Mouse (Mus musculus) spleen, adult 2 months (tissue): ENCODE measurements around the gene Rac2. TPM values are rescaled to one million over a fixed set of nuclear protein-coding genes. Genes with fewer than 3 reads are reported as not detected.

Experiments used
- DNase-seq, 2 experiments: peaks; one replicate each; pipeline versions ENCODE4 v3.0.0 to v3.0.0-alpha.2; 2012 to 2021; ENCODE audit warnings: low spot score in 2 of 2, low read depth in 1 of 2
- H3K27ac ChIP-seq: fragments of 200-500 bp; 2 replicates; pipeline ENCODE4 v1.5.1; 2012; ENCODE audit warnings: low read length, inconsistent platforms; ENCODE audit not compliant: insufficient read depth
- H3K27me3 ChIP-seq: fragments of 200-500 bp; 2 replicates; pipeline ENCODE4 v1.6.1; 2012; ENCODE audit warnings: mild to moderate bottlenecking, moderate library complexity, low read length, inconsistent platforms; ENCODE audit not compliant: control insufficient read depth, insufficient read depth
- H3K36me3 ChIP-seq: fragments of 200-500 bp; 2 replicates; pipeline ENCODE4 v1.6.1; 2012; ENCODE audit warnings: mild to moderate bottlenecking, low read length, inconsistent platforms; ENCODE audit not compliant: control insufficient read depth, insufficient read depth
- H3K4me1 ChIP-seq: fragments of 200-500 bp; 2 replicates; pipeline ENCODE4 v1.6.1; 2011; ENCODE audit warnings: inconsistent platforms; ENCODE audit not compliant: control insufficient read depth, insufficient read depth, insufficient read length
- H3K4me3 ChIP-seq: fragments of 200-500 bp; 2 replicates; pipeline ENCODE4 v1.5.1; 2011; ENCODE audit warnings: mild to moderate bottlenecking, inconsistent platforms; ENCODE audit not compliant: insufficient read depth, insufficient read length; ENCODE audit errors: extremely low read depth
- CTCF ChIP-seq: fragments of 200-500 bp; IDR thresholded peaks from 2 replicates; pipeline ENCODE4 v1.5.1; 2011; ENCODE audit warnings: mild to moderate bottlenecking, inconsistent platforms; ENCODE audit not compliant: insufficient read depth, insufficient read length, insufficient replicate concordance; ENCODE audit errors: extremely low read depth
- POLR2A ChIP-seq: fragments of 200-500 bp; IDR thresholded peaks from 2 replicates; pipeline ENCODE4 v1.6.1; 2011; ENCODE audit warnings: low read depth, low read length, inconsistent platforms
- WGBS: fragments of 180-500 bp; shearing (Covaris S2); methylation state at CpG from one replicate; pipeline ENCODE4 v1.1.7; 2018; 5-methylcytosine and 5-hydroxymethylcytosine counted together
- polyA plus RNA-seq: library from polyadenylated mRNA; depleted of rRNA; stranded (reverse); fragments of >200 nt; gene quantifications from 2 replicates; pipeline ENCODE4 v1.2.3, GENCODE M21; 2012; rRNA removed

Rac2 gene
- polyA plus RNA-seq = 1,941 and 2,027 TPM in 2 replicates

DNA sequence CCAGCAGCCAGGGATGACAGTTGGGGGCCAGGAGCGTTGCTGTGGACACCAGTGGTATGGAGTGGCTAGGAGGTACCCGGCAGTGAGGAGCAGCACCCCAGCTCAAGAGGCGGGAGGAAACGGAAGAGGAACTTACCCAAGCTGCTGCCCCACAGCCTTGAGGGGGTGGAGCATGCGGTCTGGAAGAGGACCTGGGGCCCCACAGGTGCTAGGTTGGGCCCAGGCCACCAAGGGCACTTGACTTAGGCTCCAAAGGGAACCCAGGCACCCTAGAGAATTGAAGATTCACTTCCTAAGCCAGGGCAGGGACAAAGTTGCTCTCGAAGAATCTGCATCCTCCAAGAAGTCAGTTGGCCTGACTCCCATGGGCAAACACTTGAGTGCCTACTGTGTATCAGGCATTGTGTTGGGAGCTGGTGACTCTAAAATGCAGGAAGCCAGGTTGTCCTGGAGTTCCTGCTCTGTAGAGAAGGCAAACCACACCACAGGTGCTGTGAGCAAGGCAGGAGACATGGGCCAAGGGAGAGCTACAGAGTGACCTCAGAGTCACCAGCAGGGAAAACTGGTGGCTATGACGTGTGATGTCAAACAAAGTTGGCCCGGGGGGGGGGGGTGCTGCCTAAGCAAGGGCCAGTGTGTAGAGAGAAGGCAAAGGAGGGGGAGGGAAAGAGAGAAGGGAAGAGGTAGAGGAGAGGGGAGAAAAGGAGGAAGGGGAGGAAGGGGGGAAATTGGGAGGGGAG lies at the start of gene Rac2:
Rac2 (minus strand) TSS at position 126 of the 740 bp plus-strand sequence.
- Histone ChIP-seq H3K4me1 (peaks cover 53% of the 10 kb centered on the region), H3K27ac (peak within 1 kb of the TSS; percentile 97), H3K4me3 (peak within 1 kb of the TSS; percentile 96), H3K27me3 (no peaks in the 10 kb centered on the region), H3K36me3 (peaks cover 28% of the 10 kb centered on the region)
- WGBS = 5% methylated on average over 8 of the region's 8 CpGs
- TF ChIP-seq CTCF (no peak), POLR2A (peak; percentile 95)
- DNase-seq = peak; percentile 66 to 87

DNA sequence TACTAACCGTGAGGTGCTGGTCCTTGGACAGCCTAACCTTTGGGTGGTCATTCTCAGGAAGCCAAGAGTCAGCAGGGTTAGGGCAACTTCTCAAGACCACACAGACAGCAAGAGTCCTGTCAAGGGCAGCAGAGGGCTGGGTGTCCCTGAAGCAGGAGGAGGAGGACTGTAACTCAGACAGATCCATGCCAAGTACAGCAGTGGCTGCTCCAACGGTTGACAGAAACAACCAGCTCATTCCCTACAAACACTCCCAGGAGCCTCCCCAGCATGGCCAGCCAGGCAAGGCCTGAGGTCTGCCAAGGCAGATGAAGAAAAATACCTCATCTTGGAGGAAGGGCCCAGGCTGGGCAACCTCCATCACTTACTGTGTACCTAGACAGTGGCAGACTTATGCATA lies 44.4 kb upstream of the Rac2 start:
- Histone ChIP-seq H3K4me3 (no peak overlapping the region), H3K27me3 (no peaks in the 10 kb centered on the region), H3K4me1 (peaks cover 3% of the 10 kb centered on the region; the same call in 1 of the 2 replicates), H3K27ac (no peak overlapping the region), H3K36me3 (peaks cover 50% of the 10 kb centered on the region)
- 89% methylated on average over 2 of the region's 2 CpGs for WGBS
- TF ChIP-seq POLR2A = no peak
- TF ChIP-seq CTCF = no peak
- DNase-seq = no peak

DNA sequence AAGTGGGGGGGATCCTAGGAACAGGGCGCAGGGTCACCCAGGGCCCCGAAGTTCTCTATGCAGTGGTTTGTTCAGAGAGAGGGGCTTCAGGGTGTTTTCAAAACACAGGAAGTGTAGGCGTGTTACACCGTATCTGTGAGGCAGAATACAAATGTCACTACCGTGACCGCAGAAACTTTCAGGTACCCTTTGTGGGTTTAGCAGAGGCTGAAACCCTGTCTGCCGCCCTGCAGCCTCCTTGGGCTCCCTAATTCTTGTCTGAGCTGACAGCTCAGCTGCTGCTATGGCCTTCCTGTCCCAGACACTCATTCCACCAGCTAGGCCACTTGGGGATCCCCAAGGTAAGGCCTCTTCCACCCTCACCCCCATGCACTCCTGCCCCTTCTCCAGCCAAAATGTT lies 42.0 kb upstream of the Rac2 start:
- no peak overlapping the region for H3K4me3 ChIP-seq
- no peak for DNase-seq
- TF ChIP-seq POLR2A = no peak
- TF ChIP-seq CTCF = no peak
- H3K27ac ChIP-seq = peak overlapping the region; percentile 61
- H3K4me1 ChIP-seq = peaks cover 3% of the 10 kb centered on the region; the same call in 1 of the 2 replicates
- H3K27me3 ChIP-seq = no peaks in the 10 kb centered on the region
- H3K36me3 ChIP-seq = peaks cover 59% of the 10 kb centered on the region
- 56% methylated on average over 7 of the region's 7 CpGs for WGBS

DNA sequence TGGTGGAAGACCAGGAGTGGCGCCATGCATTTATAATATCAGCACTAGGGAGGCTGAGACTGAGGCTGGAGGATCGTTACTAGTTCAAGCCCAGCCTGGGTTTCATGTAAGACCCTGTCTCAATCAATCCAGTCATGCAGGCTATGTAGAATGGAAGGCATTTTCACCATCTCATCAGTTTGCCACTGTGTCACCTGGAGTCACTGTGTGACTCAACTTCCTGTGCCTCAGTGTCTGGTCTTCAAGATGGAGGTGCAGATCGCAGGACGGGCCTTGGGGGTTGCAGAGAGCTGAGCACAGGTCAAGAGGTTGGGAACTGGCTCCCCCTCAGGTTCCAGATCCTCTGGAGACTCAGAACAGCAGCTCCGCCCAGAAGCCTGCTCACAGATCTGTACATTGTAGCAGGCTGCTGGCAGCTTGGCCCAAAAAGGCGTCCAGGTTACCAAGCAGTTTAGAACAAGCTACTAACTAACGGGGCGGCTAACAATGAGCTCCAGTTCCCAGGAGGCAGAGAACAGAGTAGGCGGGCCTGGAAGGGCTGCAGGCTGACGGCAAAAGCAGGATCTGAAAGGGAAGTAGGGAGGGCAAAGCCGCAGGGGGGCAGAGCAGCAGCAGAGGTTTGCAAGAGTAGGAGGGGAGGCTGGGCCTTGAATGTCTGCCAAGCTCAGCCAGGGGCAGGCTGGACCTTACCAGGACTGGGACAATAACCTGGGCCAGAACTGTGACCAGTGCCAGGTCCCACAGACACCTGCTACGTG lies 38.3 kb upstream of the Rac2 start:
- 71% methylated on average over 12 of the region's 12 CpGs for WGBS
- Histone ChIP-seq H3K36me3 (peaks cover 39% of the 10 kb centered on the region), H3K4me1 (peaks cover 18% of the 10 kb centered on the region; the same call in 1 of the 2 replicates), H3K4me3 (no peak overlapping the region), H3K27me3 (no peaks in the 10 kb centered on the region), H3K27ac (no peak overlapping the region)
- TF ChIP-seq POLR2A = no peak
- no peak for TF ChIP-seq CTCF
- DNase-seq = no peak

DNA sequence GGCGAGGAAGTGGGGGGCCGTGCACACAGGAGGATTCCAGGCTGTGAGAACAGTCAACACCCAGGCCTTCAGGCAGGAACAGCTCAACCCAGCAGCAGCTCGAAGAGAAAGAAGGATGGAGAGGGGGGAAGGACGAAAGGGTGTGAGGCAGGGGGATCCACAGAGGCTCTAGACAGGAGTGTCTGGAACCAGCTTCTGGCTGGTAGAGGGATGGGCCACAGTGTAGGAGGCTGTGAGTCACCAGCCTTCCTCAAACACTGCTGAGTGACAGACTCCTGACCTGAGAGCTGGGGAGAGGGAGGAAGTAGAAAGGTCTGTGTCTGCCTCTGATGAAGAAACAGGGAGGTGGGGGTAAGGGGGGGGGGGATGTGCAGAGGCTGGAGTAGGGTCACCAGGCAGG lies 34.9 kb upstream of the Rac2 start:
- TF ChIP-seq POLR2A (no peak), CTCF (no peak)
- peaks cover 32% of the 10 kb centered on the region; the same call in 1 of the 2 replicates for H3K4me1 ChIP-seq
- 40% methylated on average over 4 of the region's 4 CpGs for WGBS
- no peak overlapping the region for H3K27ac ChIP-seq
- DNase-seq = no peak
- H3K4me3 ChIP-seq = no peak overlapping the region
- H3K27me3 ChIP-seq = no peaks in the 10 kb centered on the region
- peaks cover 46% of the 10 kb centered on the region for H3K36me3 ChIP-seq

DNA sequence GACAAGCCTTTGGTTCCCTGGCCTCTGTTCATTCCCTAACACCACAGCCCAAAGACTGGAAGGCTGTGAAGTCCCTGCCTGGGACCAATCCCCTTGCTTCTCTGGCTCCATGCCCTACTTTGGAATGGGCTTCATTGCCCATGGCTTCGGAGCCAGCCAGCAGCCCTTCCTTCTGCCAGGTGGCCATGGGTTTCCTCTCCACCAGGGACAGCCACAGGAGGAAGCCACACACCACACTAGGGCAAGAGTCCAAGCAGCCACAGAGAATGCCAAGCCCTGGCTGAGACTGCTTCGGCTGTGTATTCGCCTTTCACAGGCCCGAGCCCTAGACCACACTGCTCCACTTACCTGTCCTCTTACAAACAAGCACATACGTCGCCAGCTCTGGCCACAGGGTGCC lies 33.5 kb upstream of the Rac2 start:
- 24% methylated on average over 6 of the region's 6 CpGs for WGBS
- Histone ChIP-seq H3K36me3 (peaks cover 35% of the 10 kb centered on the region), H3K27ac (peak overlapping the region; percentile 5; the same call in 1 of the 2 replicates), H3K27me3 (no peaks in the 10 kb centered on the region), H3K4me3 (no peak overlapping the region), H3K4me1 (peaks cover 36% of the 10 kb centered on the region; the same call in 1 of the 2 replicates)
- no peak for DNase-seq
- TF ChIP-seq POLR2A (no peak), CTCF (no peak)

DNA sequence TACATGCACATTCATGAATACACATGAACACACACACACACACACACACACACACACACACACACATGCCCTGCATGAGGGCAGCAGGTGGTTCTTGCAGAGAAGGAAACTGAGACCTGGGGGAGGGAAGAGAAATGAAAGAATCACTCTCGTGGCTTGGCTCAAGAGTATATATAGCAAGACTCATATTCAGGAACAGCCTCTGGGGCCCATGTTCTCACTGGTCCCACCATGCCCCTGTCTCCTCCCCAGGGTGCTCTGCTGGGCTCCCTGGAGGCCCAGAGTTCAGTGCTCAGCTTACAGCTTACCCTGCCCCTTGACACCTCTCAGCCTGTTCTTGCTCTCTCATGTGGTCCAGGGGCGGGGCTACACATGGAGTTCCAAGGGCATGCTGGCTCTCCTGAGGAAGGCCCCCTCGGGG lies 32.8 kb upstream of the Rac2 start:
- Histone ChIP-seq H3K36me3 (peaks cover 31% of the 10 kb centered on the region), H3K4me3 (no peak overlapping the region), H3K27ac (peak overlapping the region; percentile 9; the same call in 1 of the 2 replicates), H3K27me3 (no peaks in the 10 kb centered on the region), H3K4me1 (peaks cover 37% of the 10 kb centered on the region; the same call in 1 of the 2 replicates)
- 16% methylated on average over 3 of the region's 3 CpGs for WGBS
- peak in 1 of 2 experiments; percentile 42 for DNase-seq
- no peak for TF ChIP-seq POLR2A
- no peak for TF ChIP-seq CTCF
